Mouse (Mus musculus) thymus, adult 2 months (tissue): ENCODE data around the gene Oprm1.

ENCODE experiments used
- CTCF ChIP-seq: fragments of 200-500 bp; IDR thresholded peaks from 2 replicates; pipeline ENCODE4 v1.5.1; 2012; ENCODE audit warnings: mild to moderate bottlenecking, control low read depth, low read length, moderate library complexity, borderline replicate concordance; ENCODE audit not compliant: control insufficient read depth, poor library complexity, insufficient read depth; ENCODE audit errors: extremely low read depth
- POLR2A ChIP-seq: fragments of 200-500 bp; IDR thresholded peaks from 2 replicates; pipeline ENCODE4 v1.6.1; 2012; ENCODE audit warnings: mild to moderate bottlenecking, low read length, control low read depth, moderate library complexity; ENCODE audit not compliant: control insufficient read depth, poor library complexity, insufficient read depth; ENCODE audit errors: extremely low read depth

DNA sequence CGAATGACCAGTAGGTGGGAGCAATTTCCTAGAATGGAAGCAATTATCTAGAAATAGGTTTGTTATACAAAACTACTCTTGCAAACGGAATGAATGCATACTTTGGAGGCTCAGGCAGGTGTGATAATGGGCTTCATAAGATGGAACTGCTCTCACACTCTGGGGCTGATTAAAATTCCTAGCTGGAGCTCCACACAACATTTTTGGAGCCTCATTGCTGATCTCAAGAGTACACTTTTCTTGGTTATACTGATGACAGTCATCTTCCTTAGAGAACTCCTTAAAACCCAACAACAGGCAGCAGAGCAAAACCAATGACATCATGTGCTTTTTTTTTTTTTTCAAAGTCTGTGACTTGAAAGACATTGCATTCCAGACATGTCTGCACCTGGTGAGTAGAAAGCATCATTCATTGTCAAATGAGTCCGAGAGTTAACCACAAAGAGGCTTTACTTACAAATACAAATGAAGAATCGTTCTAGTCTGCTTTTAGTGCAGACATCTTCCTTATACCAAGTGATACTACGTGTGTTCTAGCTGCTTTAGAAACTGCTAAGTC lies 246.8 kb downstream of the Oprm1 start:
- no peak for TF ChIP-seq CTCF
- TF ChIP-seq POLR2A = no peak
